Mouse (Mus musculus) stomach, embryonic 14.5 days (tissue): ENCODE measurements around the gene Col15a1. TPM values are rescaled to one million over a fixed set of nuclear protein-coding genes. Genes with fewer than 3 reads are reported as not detected.

Experiments used
- ATAC-seq: fragments of 200-750 bp; cut with Nextera tagmentation; 2 replicates; pipeline ENCODE4 v1.8.0; 2017; ENCODE audit warnings: low read depth, moderate TSS enrichment; ENCODE audit not compliant: insufficient number of reproducible peaks, insufficient read depth, low FRiP score
- H3K27ac ChIP-seq: fragments of 300-500 bp; sonication (generic); 2 replicates; pipeline ENCODE4 v1.5.1; 2014; ENCODE audit warnings: mild to moderate bottlenecking, low read length, moderate library complexity, mixed read lengths
- H3K27me3 ChIP-seq: fragments of 300-500 bp; sonication (generic); 2 replicates; pipeline ENCODE4 v1.6.1; 2014; ENCODE audit warnings: low read length, control low read depth, mixed read lengths; ENCODE audit not compliant: control insufficient read depth, insufficient read depth
- H3K36me3 ChIP-seq: fragments of 300-500 bp; sonication (generic); 2 replicates; pipeline ENCODE4 v1.6.1; 2014; ENCODE audit warnings: mild to moderate bottlenecking, control low read depth, low read length, moderate library complexity, mixed read lengths; ENCODE audit not compliant: control insufficient read depth, insufficient read depth
- H3K4me1 ChIP-seq: fragments of 300-500 bp; sonication (generic); 2 replicates; pipeline ENCODE4 v1.6.1; 2014; ENCODE audit warnings: low read length, control low read depth, mixed read lengths; ENCODE audit not compliant: control insufficient read depth, insufficient read depth
- H3K4me2 ChIP-seq: fragments of 300-500 bp; sonication (generic); replicated peaks from 2 replicates; pipeline ENCODE4 v1.6.1; 2014; ENCODE audit warnings: low read depth, low read length, control low read depth
- H3K4me3 ChIP-seq: fragments of 300-500 bp; sonication (generic); 2 replicates; pipeline ENCODE4 v1.5.1; 2014; ENCODE audit warnings: low read depth, low read length, control low read depth
- H3K9ac ChIP-seq: fragments of 300-500 bp; sonication (generic); replicated peaks from 2 replicates; pipeline ENCODE4 v1.6.1; 2014; ENCODE audit warnings: low read depth, mild to moderate bottlenecking, control low read depth, low read length, moderate library complexity, mixed read lengths
- H3K9me3 ChIP-seq: fragments of 300-500 bp; sonication (generic); 2 replicates; pipeline ENCODE4 v1.6.1; 2016; ENCODE audit warnings: low read depth, low read length, control low read depth; ENCODE audit not compliant: control insufficient read depth
- WGBS: fragments of 180-500 bp; shearing (Covaris S2); extraction: QIAGEN DNeasy Blood & Tissue Kit; methylation state at CpG from one replicate; pipeline ENCODE4 v1.1.7; 2014; 5-methylcytosine and 5-hydroxymethylcytosine counted together
- polyA plus RNA-seq: library from polyadenylated mRNA; unstranded; fragments of >200 nt; fragmentation: Nextera tagmentation; extraction: Ambion mirVana; gene quantifications from 2 replicates; pipeline ENCODE4 v1.2.1, GENCODE M21; 2014

The Col15a1 gene
- polyA plus RNA-seq, 1 experiment from 2014 or later = 23.8 TPM

DNA sequence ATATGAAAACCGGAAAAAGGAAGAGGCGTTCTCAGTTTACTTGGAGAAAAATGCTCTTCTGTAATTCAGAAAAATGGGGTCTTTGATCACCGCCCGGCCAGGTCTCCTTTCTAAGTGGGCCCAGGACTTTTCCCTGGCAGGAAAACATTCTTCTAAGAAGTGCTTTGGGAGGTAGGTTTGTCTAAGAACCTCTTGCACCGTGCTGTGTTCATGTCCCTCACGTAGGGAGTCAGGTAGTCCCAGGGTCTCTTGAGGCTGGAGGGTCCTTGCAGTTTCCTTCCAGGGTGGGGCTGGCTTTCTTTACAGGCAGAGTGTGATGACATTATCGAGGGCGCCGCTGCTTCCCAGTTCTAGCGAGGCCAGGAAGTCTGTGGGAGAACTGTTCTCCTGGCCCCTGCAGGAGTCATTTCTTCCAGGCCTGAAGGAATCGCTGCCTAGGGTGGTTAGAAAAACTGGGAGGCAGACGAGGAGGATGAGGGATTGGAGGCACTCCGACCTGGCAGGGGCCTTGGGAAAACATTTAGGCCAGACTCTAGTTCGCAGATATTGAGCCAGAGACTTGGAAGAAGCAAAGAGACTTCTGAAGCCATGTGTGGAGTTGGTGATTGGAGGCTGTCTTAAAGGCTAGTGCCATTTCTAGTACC is 25.4 kb downstream of the Col15a1 start:
- no peaks in the 10 kb centered on the region for H3K9me3 ChIP-seq

DNA sequence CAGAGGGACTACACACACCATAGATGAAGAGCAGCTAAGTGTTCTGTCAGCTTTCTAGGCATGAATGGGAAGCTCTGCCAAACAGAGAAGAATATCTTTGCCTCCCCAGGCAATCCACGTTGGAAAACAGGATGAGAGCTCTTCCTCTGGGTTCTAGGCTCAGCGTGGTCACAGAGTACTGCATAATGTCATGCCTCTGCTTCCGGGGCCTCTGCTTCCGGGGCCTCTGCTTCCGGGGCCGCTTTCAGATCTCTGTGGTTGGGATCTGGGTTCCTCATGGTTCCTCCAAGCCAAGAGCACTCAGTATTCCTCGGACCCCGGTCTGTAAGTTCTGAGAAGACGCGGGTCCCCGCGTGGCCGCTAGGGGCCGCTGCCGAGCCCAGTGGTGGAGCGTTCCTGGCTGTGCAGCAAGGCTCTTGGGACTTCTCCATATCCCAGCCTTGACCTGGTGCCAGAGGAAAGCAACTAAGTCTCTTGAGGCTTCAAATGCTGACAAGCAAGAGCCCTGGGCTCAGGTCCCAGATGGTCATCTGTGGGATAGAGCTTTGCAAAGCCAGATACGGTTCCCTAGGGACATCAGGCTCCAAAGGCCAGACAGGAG is 26.8 kb downstream of the Col15a1 start:
- no peaks in the 10 kb centered on the region for H3K9me3 ChIP-seq
- H3K4me1 ChIP-seq = peaks cover 2% of the 10 kb centered on the region; the same call in 1 of the 2 replicates
- 21% methylated on average over 17 of the region's 17 CpGs for WGBS
- no peak; the same call in 1 of the 2 replicates for ATAC-seq
- H3K36me3 ChIP-seq = no peaks in the 10 kb centered on the region
- no peak overlapping the region for H3K9ac ChIP-seq
- no peak overlapping the region for H3K27ac ChIP-seq
- no peaks in the 10 kb centered on the region for H3K27me3 ChIP-seq
- no peak overlapping the region for H3K4me3 ChIP-seq
- H3K4me2 ChIP-seq = no peak overlapping the region

More for the DNA sequence above, 25.4 kb downstream of the Col15a1 start:
- Histone ChIP-seq H3K4me2 (no peak overlapping the region), H3K27me3 (no peaks in the 10 kb centered on the region), H3K27ac (no peak overlapping the region), H3K9ac (no peak overlapping the region), H3K4me3 (no peak overlapping the region), H3K4me1 (peaks cover 2% of the 10 kb centered on the region; the same call in 1 of the 2 replicates), H3K36me3 (no peaks in the 10 kb centered on the region)
- ATAC-seq = no peak
- 68% methylated on average over 14 of the region's 14 CpGs for WGBS

DNA sequence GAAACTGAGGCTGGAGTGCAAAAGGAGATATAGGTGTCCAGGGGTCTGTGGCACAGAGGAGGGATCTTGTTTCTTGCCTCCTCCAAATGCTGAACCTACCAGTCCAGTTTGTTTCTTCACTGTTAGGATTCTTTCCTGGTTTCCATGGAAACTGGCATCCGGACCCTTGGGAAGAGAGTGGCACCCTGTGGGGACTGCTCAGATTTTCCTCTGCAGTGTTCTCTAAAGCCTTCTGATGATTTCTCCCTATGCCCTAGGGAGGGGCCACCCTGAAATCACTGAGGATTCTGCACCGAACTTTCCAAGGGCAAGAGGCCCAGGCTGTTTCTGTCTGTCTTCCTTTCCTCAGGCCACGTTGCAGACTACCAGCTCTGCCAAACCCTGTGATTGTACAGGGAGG is 27.4 kb downstream of the Col15a1 start:
- no peak overlapping the region for H3K27ac ChIP-seq
- H3K9me3 ChIP-seq = no peaks in the 10 kb centered on the region
- H3K4me3 ChIP-seq = no peak overlapping the region
- 58% methylated on average over 3 of the region's 3 CpGs for WGBS
- no peak overlapping the region for H3K4me2 ChIP-seq
- H3K4me1 ChIP-seq = peaks cover 2% of the 10 kb centered on the region; the same call in 1 of the 2 replicates
- no peaks in the 10 kb centered on the region for H3K27me3 ChIP-seq
- no peak overlapping the region for H3K9ac ChIP-seq
- no peaks in the 10 kb centered on the region for H3K36me3 ChIP-seq
- ATAC-seq = no peak

DNA sequence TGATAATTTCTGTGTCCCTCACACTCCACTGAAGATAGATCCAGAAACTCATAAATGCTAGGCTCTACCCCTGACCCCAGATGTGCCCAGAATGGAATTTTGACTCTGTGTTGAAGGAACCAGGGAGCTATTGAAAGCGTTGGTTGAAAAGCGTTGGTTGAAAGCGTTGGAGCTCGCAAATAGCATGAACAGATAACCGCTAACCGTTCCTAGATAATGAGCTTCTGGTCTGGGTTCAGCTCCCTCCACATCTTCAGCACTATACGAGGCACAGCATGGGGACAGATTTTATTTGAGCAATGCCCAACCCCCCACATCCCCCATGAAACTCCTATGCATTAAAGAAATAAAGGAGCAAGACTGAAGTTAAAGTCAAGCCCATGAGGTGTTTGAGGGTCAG is 28.1 kb downstream of the Col15a1 start:
- WGBS = 93% methylated on average over 7 of the region's 7 CpGs
- Histone ChIP-seq H3K4me1 (peaks cover 2% of the 10 kb centered on the region; the same call in 1 of the 2 replicates), H3K36me3 (no peaks in the 10 kb centered on the region), H3K4me2 (no peak overlapping the region), H3K27me3 (no peaks in the 10 kb centered on the region), H3K4me3 (no peak overlapping the region), H3K9ac (no peak overlapping the region), H3K27ac (no peak overlapping the region), H3K9me3 (no peaks in the 10 kb centered on the region)
- ATAC-seq = no peak

DNA sequence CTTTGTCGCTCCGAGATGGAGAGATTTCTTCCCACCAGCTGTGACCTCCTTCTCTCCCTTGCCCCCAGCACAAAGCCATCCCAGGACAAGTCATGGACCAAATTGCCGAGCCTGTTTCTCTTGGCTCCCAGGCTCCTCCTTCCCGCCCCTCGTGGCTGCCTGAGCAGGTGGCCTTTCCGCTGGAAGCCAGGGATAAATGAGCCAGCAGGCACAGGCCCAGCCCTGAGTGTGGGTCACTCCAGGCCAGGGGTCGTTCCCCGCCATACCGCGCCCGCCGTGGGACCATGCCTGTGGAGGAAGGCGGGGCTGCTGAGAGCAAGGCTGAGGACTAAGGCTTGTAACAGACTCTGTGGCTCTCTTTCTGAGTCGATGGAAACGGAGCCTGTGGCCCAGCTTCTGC is 29.3 kb downstream of the Col15a1 start:
- Histone ChIP-seq H3K27me3 (no peaks in the 10 kb centered on the region), H3K4me2 (no peak overlapping the region), H3K9ac (no peak overlapping the region), H3K9me3 (no peaks in the 10 kb centered on the region), H3K4me3 (no peak overlapping the region), H3K36me3 (no peaks in the 10 kb centered on the region), H3K27ac (no peak overlapping the region), H3K4me1 (peaks cover 2% of the 10 kb centered on the region; the same call in 1 of the 2 replicates)
- WGBS = 35% methylated on average over 15 of the region's 15 CpGs
- ATAC-seq = no peak

DNA sequence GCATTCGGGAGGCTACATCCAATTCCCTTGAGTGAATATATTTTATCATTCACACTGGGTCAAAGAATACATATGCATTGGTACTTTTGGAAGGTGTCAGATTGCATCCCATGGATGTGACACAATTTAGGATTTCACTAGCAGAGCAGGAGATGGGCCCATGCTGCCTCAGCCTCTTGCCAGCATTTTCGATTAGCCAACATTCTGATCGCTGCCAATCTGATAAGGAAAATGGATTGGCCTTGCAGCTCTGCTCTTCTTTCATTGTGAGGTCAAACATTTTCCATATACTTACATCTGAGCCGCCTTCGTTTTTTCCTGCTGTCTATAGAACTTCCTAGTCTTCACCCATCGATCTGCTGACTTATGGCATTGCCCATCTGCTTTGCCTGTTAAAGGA is 31.2 kb downstream of the Col15a1 start:
- WGBS = 81% methylated on average over 6 of the region's 6 CpGs
- Histone ChIP-seq H3K9ac (no peak overlapping the region), H3K4me2 (no peak overlapping the region), H3K27me3 (no peaks in the 10 kb centered on the region), H3K9me3 (no peaks in the 10 kb centered on the region), H3K4me3 (no peak overlapping the region), H3K4me1 (peaks cover 2% of the 10 kb centered on the region; the same call in 1 of the 2 replicates), H3K27ac (no peak overlapping the region), H3K36me3 (no peaks in the 10 kb centered on the region)
- no peak for ATAC-seq

DNA sequence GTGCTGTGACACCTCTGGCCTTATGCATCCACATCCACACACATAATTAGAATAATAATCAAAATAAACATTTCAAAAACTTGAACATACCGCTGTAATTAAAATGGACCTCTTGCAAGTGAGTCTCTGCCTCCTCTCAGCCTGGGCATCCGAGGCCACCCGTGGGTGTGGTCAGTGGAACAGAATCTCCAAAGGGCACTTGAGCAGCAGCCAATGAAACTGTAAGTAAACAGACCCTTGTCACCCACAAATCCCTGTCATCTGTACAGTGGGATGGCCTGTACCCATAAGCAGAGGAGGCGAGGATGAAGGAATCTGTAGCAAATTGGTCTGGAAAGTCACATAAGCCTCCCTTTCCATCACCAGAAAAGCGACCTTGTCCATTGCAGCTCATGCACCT is 32.9 kb downstream of the Col15a1 start:
- WGBS = 72% methylated on average over 5 of the region's 5 CpGs

DNA sequence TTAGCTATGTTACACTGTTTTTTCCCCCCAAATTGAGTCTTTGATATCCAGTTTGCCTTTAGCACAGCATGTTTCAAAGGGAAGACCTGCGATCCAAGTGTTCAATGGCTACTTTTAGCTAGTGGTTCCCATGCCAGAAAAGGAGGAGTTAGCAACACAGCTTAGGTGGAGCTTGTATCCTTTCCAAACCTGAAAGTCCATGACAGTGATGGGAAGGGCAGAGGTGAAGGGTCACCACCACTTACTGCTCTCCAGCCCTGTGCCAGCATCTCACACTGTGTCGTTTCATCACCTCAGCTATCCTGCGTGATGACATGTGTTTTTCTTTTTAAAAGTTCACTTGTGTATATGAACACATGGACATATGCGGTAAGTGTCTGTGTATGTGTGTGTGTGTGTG is 34.2 kb downstream of the Col15a1 start:
- no peaks in the 10 kb centered on the region for H3K36me3 ChIP-seq
- no peak overlapping the region for H3K4me3 ChIP-seq
- no peaks in the 10 kb centered on the region for H3K9me3 ChIP-seq
- no peaks in the 10 kb centered on the region for H3K4me1 ChIP-seq
- H3K27me3 ChIP-seq = no peaks in the 10 kb centered on the region
- WGBS = 65% methylated on average over 4 of the region's 4 CpGs
- ATAC-seq = no peak
- no peak overlapping the region for H3K27ac ChIP-seq
- no peak overlapping the region for H3K9ac ChIP-seq
- no peak overlapping the region for H3K4me2 ChIP-seq

More for the DNA sequence above, 32.9 kb downstream of the Col15a1 start:
- Histone ChIP-seq H3K9me3 (no peaks in the 10 kb centered on the region), H3K36me3 (no peaks in the 10 kb centered on the region), H3K4me1 (no peaks in the 10 kb centered on the region), H3K4me2 (no peak overlapping the region), H3K4me3 (no peak overlapping the region), H3K9ac (no peak overlapping the region), H3K27ac (no peak overlapping the region), H3K27me3 (no peaks in the 10 kb centered on the region)
- no peak for ATAC-seq
